Mouse (Mus musculus): ENCODE data around the gene Il13. TPM values are rescaled to one million over a fixed set of nuclear protein-coding genes. Genes with fewer than 3 reads are reported as not detected.

Gene Il13
- total RNA-seq, 2 experiments from 2014 or later: not detected

DNA sequence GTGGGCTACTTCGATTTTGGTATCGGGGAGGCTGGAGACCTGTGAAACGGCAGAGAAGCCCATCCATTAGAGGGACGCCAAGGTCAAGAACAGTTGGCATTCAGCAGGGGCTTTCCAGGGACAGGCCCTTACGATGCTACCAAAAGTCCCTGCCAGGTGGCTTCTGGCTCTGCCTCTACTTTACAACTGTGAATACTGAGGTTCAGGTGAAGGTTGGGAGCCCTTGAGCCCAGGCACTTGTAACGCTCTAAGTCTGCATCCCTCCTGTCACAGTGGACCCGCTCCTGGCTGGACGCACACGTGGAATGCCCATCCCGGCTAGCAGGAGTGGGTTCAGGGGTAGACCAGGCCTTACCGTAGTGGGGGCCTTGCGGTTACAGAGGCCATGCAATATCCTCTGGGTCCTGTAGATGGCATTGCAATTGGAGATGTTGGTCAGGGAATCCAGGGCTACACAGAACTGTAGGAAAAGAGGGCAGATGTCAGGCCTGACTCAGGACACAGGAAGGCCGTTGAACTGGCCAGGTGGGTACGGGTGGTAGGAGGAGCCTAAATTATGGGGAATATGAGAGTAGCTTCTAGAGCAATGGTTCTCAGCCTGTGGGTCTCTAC is 2.3 kb downstream of the Il13 start:
- intact Hi-C loops (cut with DNase I): no loop called here
- no peak for DNase-seq

GRCm38 (mm10) chr11:53627859-53628258 is 6.6 kb downstream of the Il13 start:
- intact Hi-C loops (cut with DNase I): loop anchor here (1.0 to 5.0 kb wide), 2 partner anchors 46 to 158 kb away; partner anchors contain the start of gene Gm9837

GRCm38 (mm10) chr11:53626802-53627373 is 7.6 kb downstream of the Il13 start:
- intact Hi-C loops (cut with DNase I): loop anchor here (5.0 kb wide), 1 partner anchor 45 kb away; no protein-coding TSS in a partner anchor
- DNase-seq: no peak

More at GRCm38 (mm10) chr11:53627859-53628258, 6.6 kb downstream of the Il13 start:
- DNase-seq: peak; percentile 65 to 74

DNA sequence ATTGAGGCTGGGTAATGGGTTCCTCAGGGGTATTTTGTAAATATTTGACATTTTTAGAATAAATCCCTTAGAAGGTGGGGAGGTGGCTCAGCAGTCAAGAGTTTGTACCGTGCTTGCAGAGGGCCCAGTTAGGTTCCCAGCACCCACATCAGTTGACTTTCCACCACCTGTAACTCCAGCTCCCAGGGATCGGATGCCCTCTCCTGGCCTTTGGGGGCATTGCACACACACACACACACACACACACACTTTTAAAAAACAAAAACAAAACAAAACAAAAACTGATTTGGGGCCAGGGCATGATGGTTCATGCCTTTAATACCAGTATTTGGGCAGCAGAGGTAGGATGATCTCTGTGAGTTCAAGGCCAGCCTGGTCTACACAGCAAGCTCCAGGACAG is 10.4 kb downstream of the Il13 start:
- intact Hi-C loops (cut with DNase I): no loop called here
- no peak for DNase-seq

- no peak for DNase-seq
- intact Hi-C loops (cut with DNase I): no loop called here
Observed at GRCm38 (mm10) chr11:53623573-53623972, 10.9 kb downstream of the Il13 start.

- no peak for DNase-seq
- intact Hi-C loops (cut with DNase I): no loop called here
Observed at GRCm38 (mm10) chr11:53622440-53622806, 12.1 kb downstream of the Il13 start.

DNA sequence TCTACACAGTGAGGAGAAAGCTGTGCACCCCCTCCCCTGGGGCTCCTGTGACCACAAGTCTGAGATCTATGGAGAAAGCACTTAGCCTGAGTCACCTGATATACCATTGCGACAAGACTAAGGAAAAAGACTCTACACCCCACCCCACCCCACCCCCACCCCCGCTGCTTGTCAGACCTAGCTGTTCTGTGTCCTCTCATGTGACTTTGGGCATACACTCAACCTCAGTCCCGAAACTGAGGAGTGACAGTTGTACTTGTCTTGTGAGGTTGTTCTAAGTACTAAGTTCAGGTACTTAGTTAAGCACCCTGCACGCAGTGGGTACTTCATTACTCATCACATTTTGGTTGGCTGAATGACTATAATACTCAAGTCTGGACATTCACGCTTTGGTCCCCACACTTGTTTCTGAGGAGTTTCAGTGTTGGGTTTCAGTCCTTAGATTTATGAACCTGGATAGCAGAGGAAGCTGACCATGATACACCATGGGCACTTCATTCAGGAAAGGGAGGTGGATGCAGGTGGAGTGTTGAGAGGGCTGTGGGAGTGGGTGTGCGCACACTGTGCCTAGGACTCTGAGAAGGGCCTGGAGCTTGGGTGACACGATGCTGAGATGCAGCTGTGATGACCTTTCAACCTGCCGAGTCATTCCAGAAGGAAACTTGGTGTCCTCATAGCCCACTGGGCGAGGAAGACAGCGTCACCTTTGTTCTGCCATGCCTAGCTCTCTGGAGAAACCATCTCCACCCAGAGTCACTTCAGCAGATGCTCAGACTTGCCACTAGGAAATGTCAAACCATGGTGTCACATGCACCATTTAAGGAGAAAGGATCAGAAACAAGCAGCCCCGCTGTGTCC is 12.7 kb downstream of the Il13 start:
- no peak for DNase-seq
- intact Hi-C loops (cut with DNase I): no loop called here

DNA sequence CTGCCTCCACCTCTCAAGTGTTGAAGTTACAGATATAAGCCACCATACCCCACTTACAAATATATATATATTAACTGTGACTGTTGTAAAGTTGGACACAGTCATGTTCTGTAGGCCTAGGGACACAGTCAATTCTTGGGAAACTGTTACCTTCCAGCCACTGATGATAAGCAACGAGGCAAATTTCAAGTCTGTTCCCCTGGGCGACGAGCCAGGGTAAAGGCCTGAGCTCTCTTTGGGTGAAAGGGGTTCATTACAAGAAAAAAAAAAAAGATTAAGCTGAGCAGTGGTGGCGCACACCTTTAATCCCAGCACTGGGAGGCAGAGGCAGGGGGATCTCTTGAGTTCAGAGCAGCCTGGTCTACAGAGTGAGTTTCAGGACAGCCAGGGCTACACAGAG is 14.4 kb downstream of the Il13 start:
- no peak for DNase-seq
- intact Hi-C loops (cut with DNase I): no loop called here

DNA sequence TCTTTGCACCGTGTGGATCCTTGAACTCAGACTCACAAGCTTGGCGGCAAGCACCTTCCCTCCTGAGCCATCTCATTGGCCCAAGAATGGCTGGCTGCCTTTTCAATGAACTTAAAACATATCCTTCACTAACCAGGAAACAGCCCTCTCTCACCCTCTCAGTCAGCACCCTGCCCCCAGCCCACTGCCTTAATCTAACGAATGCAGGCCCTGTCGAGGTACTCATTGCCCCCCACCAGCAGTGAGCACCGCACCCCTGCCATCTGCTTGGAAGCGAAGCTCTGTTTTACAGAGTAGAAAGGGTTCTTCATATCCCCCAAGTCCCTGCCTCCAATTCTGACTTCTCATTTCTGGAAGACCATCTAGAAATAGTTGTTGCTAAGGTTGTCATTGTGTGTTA is 15.1 kb downstream of the Il13 start:
- no peak for DNase-seq
- intact Hi-C loops (cut with DNase I): no loop called here

GRCm38 (mm10) chr11:53618619-53619198 is 15.8 kb downstream of the Il13 start, which contains the start of gene Il4:
Gene Il4, minus strand, starts transcription at chr11:53618669.
- no peak for DNase-seq
- intact Hi-C loops (cut with DNase I): no loop called here

- no peak for DNase-seq
- intact Hi-C loops (cut with DNase I): no loop called here
Observed at GRCm38 (mm10) chr11:53617562-53618109, 16.9 kb downstream of the Il13 start.

DNA sequence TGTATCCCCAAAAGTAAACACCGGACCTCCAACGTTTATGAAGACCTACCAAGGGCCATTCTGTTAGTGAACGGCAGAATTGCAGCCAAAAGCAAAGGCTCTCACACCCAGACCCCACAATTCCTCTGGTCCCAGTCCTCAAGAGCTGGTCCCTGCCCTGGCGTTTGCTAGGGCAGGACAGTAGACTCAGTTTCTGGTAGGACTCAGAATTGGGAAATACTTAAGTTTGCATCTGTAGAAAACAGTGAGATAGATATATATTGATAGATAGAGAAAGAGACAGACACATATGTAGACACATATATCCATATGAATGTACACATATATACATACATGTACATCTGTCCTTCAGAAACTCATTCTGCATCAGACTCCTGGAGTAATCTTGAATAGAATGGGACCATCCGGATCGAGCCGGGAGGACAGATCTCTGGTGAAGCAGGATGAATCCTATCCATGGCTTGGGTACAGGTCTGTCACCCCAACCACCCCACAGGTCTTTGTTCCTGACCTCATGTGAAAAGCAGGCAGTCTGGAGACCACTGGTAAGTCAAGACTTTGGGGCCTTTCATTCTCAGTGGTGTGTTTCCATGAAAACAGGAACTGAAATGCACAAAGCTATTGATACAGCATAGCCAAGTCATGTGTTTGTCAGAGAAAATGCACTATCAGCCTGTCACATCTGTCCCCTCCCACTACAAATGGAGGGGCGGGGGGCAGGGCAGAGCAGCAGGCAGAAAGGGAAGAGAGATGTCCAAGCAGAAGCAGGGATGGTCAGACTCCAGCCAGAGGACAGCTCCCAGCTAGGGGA is 17.5 kb downstream of the Il13 start:
- intact Hi-C loops (cut with DNase I): no loop called here
- DNase-seq: no peak

DNA sequence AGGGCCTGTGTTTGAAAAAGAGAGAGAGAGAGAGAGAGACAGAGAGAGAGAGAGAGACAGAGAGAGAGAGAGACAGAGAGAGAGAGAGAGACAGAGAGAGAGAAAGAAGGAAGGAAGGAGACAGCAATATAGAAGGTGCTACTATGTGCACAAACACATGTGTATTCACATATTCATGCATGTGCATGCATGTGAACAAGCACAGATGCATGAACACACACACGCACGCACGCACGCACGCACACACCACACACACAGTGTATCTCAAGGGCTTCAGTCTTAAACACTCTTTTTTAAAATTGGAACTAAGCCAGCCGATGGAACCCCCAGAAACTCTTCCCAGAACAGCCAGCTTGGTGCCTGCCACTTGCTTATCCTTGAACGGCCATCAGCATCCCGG is 18.9 kb downstream of the Il13 start:
- intact Hi-C loops (cut with DNase I): no loop called here
- DNase-seq: no peak

GRCm38 (mm10) chr11:53615172-53615571 is 19.3 kb downstream of the Il13 start:
- intact Hi-C loops (cut with DNase I): no loop called here
- no peak for DNase-seq

- intact Hi-C loops (cut with DNase I): no loop called here
- DNase-seq: no peak
Observed at GRCm38 (mm10) chr11:53609672-53610071, 24.8 kb downstream of the Il13 start.

- intact Hi-C loops (cut with DNase I): no loop called here
- DNase-seq: no peak
Observed at GRCm38 (mm10) chr11:53609231-53609630, 25.3 kb downstream of the Il13 start.

- DNase-seq: no peak
Observed at GRCm38 (mm10) chr11:53605609-53606008, 28.9 kb downstream of the Il13 start.

DNA sequence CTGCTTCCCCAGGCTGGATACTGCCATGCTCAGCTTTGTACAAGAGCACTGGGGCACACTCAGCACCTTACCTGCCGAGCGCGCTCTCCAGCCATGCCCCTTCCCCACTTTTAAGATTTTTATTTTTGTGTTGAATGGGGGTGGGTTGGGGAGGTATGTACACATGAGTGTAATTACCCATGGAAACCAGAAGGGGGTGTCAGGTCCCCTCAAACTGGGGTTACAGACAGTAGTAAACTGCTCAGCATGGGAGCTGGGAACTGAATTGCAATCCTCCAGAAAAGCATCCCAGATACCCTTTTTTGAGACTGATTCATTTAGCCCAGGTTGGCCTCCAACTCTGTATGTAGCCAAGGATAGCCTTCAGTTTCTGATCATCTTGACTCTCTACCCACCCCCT is 29.5 kb downstream of the Il13 start:
- intact Hi-C loops (cut with DNase I): no loop called here
- no peak for DNase-seq

More at GRCm38 (mm10) chr11:53605609-53606008, 28.9 kb downstream of the Il13 start:
- intact Hi-C loops (cut with DNase I): no loop called here

DNA sequence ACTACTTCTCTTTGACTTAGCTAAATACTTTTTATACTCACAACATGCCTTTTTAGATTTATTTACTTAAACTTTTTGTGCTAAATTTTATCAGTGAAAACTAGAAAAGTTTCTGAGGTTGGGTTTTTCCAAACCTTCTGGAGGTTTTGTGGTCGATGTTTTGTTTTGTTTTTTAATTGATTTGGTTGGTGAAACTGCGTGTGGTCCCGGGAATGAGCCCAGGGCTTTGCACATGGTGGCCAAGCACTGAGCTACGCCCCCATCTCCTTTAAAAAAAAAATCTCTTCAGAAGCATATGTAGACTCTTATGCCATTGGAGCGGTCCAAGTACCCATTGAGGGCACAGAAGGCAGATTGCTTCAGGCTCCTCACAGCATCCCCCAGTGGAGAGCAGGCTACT is 43.4 kb downstream of the Il13 start:
- DNase-seq: no peak
- intact Hi-C loops (cut with DNase I): loop anchor here (5.0 kb wide), 1 partner anchor 146 kb away; no protein-coding TSS in a partner anchor

- peak; percentile 7 to 49 for DNase-seq
- intact Hi-C loops (cut with DNase I): loop anchor here (5.0 kb wide), 1 partner anchor 147 kb away; no protein-coding TSS in a partner anchor
Observed at GRCm38 (mm10) chr11:53590368-53590768, 44.1 kb downstream of the Il13 start.
